Mouse (Mus musculus): Measurements from ENCODE around the gene Ngb.

Ngb gene

GRCm38 (mm10) chr12:87091916-87092315, 10.4 kb downstream of the Ngb start:
- DNase-seq (ENCODE audit: low spot score in 2 of 2) = no peak

GRCm38 (mm10) chr12:87089701-87090100, 12.6 kb downstream of the Ngb start:
- DNase-seq (ENCODE audit: low spot score in 2 of 2) = no peak

- DNase-seq (ENCODE audit: low spot score in 2 of 2) = no peak
These were observed 13.1 kb downstream of the Ngb start for GRCm38 (mm10) chr12:87089255-87089654.

- no peak for DNase-seq (ENCODE audit: low spot score in 2 of 2)
These were observed 14.0 kb downstream of the Ngb start for GRCm38 (mm10) chr12:87088331-87088730.

- no peak for DNase-seq (ENCODE audit: low spot score in 2 of 2)
These were observed 15.1 kb downstream of the Ngb start for GRCm38 (mm10) chr12:87087236-87087635.

GRCm38 (mm10) chr12:87082797-87083196, 19.5 kb downstream of the Ngb start:
- DNase-seq (ENCODE audit: low spot score in 2 of 2) = no peak

GRCm38 (mm10) chr12:87076610-87077009, 25.7 kb downstream of the Ngb start:
- no peak for DNase-seq (ENCODE audit: low spot score in 2 of 2)

GRCm38 (mm10) chr12:87070520-87070919, 31.8 kb downstream of the Ngb start:
- no peak for DNase-seq (ENCODE audit: low spot score in 2 of 2)

- DNase-seq (ENCODE audit: low spot score in 2 of 2) = no peak
These were observed 35.9 kb downstream of the Ngb start for GRCm38 (mm10) chr12:87066429-87066828.

GRCm38 (mm10) chr12:87065446-87065845, 36.9 kb downstream of the Ngb start:
- DNase-seq (ENCODE audit: low spot score in 2 of 2) = no peak

GRCm38 (mm10) chr12:87057066-87057465, 45.3 kb downstream of the Ngb start:
- no peak for DNase-seq (ENCODE audit: low spot score in 2 of 2)

- no peak for DNase-seq (ENCODE audit: low spot score in 2 of 2)
These were observed 47.5 kb downstream of the Ngb start for GRCm38 (mm10) chr12:87054873-87055272.

GRCm38 (mm10) chr12:87052661-87053321, 49.5 kb downstream of the Ngb start:
- peak; percentile 93 to 97 for DNase-seq (ENCODE audit: low spot score in 2 of 2)

GRCm38 (mm10) chr12:87047536-87047935, 54.8 kb downstream of the Ngb start:
- no peak for DNase-seq (ENCODE audit: low spot score in 2 of 2)

Measured in right cerebral cortex, adult 2 months (tissue).